Mouse (Mus musculus) embryonic fibroblast, embryonic 13.5 days (primary cell): Measurements from ENCODE around the gene Dtl.

ENCODE experiments used
- CTCF ChIP-seq: IDR thresholded peaks from 2 replicates; pipeline ENCODE4 v1.5.1; 2011; ENCODE audit warnings: mild to moderate bottlenecking, control low read depth, low read length, moderate library complexity, borderline replicate concordance; ENCODE audit not compliant: insufficient read depth
- POLR2A ChIP-seq: IDR thresholded peaks from 2 replicates; pipeline ENCODE4 v1.6.1; 2011; ENCODE audit warnings: low read depth, mild to moderate bottlenecking, control low read depth, low read length, moderate library complexity

GRCm38 (mm10) chr1:191512383-191512782, 63.0 kb downstream of the Dtl start:
- TF ChIP-seq CTCF (no peak), POLR2A (no peak)
